Mouse (Mus musculus): ENCODE data around the gene Cradd.

GRCm38 (mm10) chr10:95200323-95200722 lies 123.6 kb downstream of the Cradd start:
- TF ChIP-seq GATA1 (IDR thresholded peaks at IDR 0.05; ENCODE audit: low read length) = no peak
- no peak for TF ChIP-seq TAL1 (IDR thresholded peaks at IDR 0.05; ENCODE audit: low read length)
